Mouse (Mus musculus): Measurements from ENCODE around the gene Dnm2.

- TF ChIP-seq POLR2A (IDR thresholded peaks at IDR 0.05; ENCODE audit: control insufficient read depth, extremely low read depth, insufficient read depth, low read length, poor library complexity), result no peak
- TF ChIP-seq CTCF (IDR thresholded peaks at IDR 0.05; ENCODE audit: borderline replicate concordance, control insufficient read depth, extremely low read depth, insufficient read depth, low read length, poor library complexity), result no peak
These were observed 38.5 kb downstream of the Dnm2 start for GRCm38 (mm10) chr9:21463138-21463590.
